Mouse (Mus musculus) liver, adult (tissue): ENCODE results near the gene Psrc1.

Experiments
- GATA4 ChIP-seq: IDR thresholded peaks from 2 replicates; pipeline ENCODE4 v1.6.1; 2014; ENCODE audit warnings: mild to moderate bottlenecking, low read length; ENCODE audit not compliant: insufficient replicate concordance

Psrc1 gene

GRCm38 (mm10) chr3:108372691-108373090 lies 10.9 kb upstream of the Psrc1 start:
- TF ChIP-seq GATA4, result no peak

GRCm38 (mm10) chr3:108378875-108379663 lies 4.6 kb upstream of the Psrc1 start:
- no peak for TF ChIP-seq GATA4

GRCm38 (mm10) chr3:108380695-108381094 lies 2.9 kb upstream of the Psrc1 start:
- TF ChIP-seq GATA4, result no peak

GRCm38 (mm10) chr3:108381945-108382875 lies 1.4 kb upstream of the Psrc1 start:
- no peak for TF ChIP-seq GATA4

GRCm38 (mm10) chr3:108384425-108384824 lies 786 bp downstream of the Psrc1 start:
- TF ChIP-seq GATA4, result no peak

GRCm38 (mm10) chr3:108386186-108386585 lies 2.5 kb downstream of the Psrc1 start:
- no peak for TF ChIP-seq GATA4

- TF ChIP-seq GATA4, result no peak
Measured at GRCm38 (mm10) chr3:108389111-108389545, 5.5 kb downstream of the Psrc1 start.

- no peak for TF ChIP-seq GATA4
Measured at GRCm38 (mm10) chr3:108392299-108392698, 8.7 kb downstream of the Psrc1 start.

GRCm38 (mm10) chr3:108392793-108393192 lies 9.2 kb downstream of the Psrc1 start:
- no peak for TF ChIP-seq GATA4

GRCm38 (mm10) chr3:108398281-108398680 lies 14.6 kb downstream of the Psrc1 start:
- no peak for TF ChIP-seq GATA4

GRCm38 (mm10) chr3:108400442-108400841 lies 16.8 kb downstream of the Psrc1 start:
- no peak for TF ChIP-seq GATA4

GRCm38 (mm10) chr3:108401692-108402527 lies 18.3 kb downstream of the Psrc1 start:
- TF ChIP-seq GATA4, result no peak

- TF ChIP-seq GATA4, result no peak
Measured at GRCm38 (mm10) chr3:108402528-108402920, 18.9 kb downstream of the Psrc1 start.

- no peak for TF ChIP-seq GATA4
Measured at GRCm38 (mm10) chr3:108405536-108406305, 22.1 kb downstream of the Psrc1 start.
